Mouse (Mus musculus) heart, postnatal 14 days (tissue): ENCODE data around the gene Kdelr2. TPM values are rescaled to one million over a fixed set of nuclear protein-coding genes. Genes with fewer than 3 reads are reported as not detected.

ENCODE experiments used
- DNase-seq, 2 experiments: peaks; one replicate each; pipeline ENCODE4 v3.0.0; 2021 to 2022
- intact Hi-C: fragments of 180-260 bp; cut with DNase I; formaldehyde crosslinking; loops from one replicate; pipeline ENCODE4 v1.15.1; 2025
- long read RNA-seq, 2 experiments: library from polyadenylated mRNA; stranded (forward); transcript quantifications; one replicate each; pipeline ENCODE4 v2.0.0; 2021
- total RNA-seq, 2 experiments: library from RNA; stranded (reverse); gene quantifications; 2 replicates each; pipeline ENCODE4 v1.2.3; 2021

Kdelr2 gene
- total RNA-seq: 10 to 100 TPM; 61.5 to 62.7 TPM
- long read RNA-seq, experiment 1, transcript Kdelr2-201 (5 exons, 1,829 nt): major isoform, 49 of 49 reads
- long read RNA-seq, experiment 1, partial matches to known transcripts: 0 of 49 reads
- long read RNA-seq, experiment 1, other reads (novel, unspliced or antisense): 0 of 49 reads
- long read RNA-seq, experiment 2, transcript Kdelr2-201 (5 exons, 1,829 nt): major isoform, 37 of 37 reads
- long read RNA-seq, experiment 2, partial matches to known transcripts: 0 of 37 reads
- long read RNA-seq, experiment 2, other reads (novel, unspliced or antisense): 0 of 37 reads

- DNase-seq: peak; percentile 95
- intact Hi-C loops: loop anchor here (2.0 kb wide), 1 partner anchor 73 kb away; no protein-coding TSS in a partner anchor
Measured at GRCm38 (mm10) chr5:143403221-143404147, at the start of gene Kdelr2. Kdelr2 (plus strand) TSS chr5:143403838.

- intact Hi-C loops: no loop called here
Measured at GRCm38 (mm10) chr5:143356017-143356416, 47.6 kb upstream of the Kdelr2 start.

GRCm38 (mm10) chr5:143356686-143357388 is 46.8 kb upstream of the Kdelr2 start, which contains the start of gene Grid2ip:
Grid2ip (plus strand) TSS chr5:143357338.
- intact Hi-C loops: no loop called here

More at GRCm38 (mm10) chr5:143356017-143356416, 47.6 kb upstream of the Kdelr2 start:
- no peak for DNase-seq

GRCm38 (mm10) chr5:143357564-143357963 is 46.1 kb upstream of the Kdelr2 start:
- DNase-seq: no peak
- intact Hi-C loops: no loop called here

More at GRCm38 (mm10) chr5:143356686-143357388, 46.8 kb upstream of the Kdelr2 start, which contains the start of gene Grid2ip:
- DNase-seq: no peak

- no peak for DNase-seq
- intact Hi-C loops: no loop called here
Measured at GRCm38 (mm10) chr5:143359263-143359662, 44.4 kb upstream of the Kdelr2 start.

GRCm38 (mm10) chr5:143360000-143360399 is 43.6 kb upstream of the Kdelr2 start:
- no peak for DNase-seq
- intact Hi-C loops: no loop called here

GRCm38 (mm10) chr5:143361428-143361827 is 42.2 kb upstream of the Kdelr2 start:
- intact Hi-C loops: no loop called here

GRCm38 (mm10) chr5:143363678-143364615 is 39.7 kb upstream of the Kdelr2 start:
- intact Hi-C loops: no loop called here
- DNase-seq: peak in 1 of 2 experiments; percentile 27

More at GRCm38 (mm10) chr5:143361428-143361827, 42.2 kb upstream of the Kdelr2 start:
- no peak for DNase-seq

- intact Hi-C loops: no loop called here
- no peak for DNase-seq
Measured at GRCm38 (mm10) chr5:143367931-143368330, 35.7 kb upstream of the Kdelr2 start.

- DNase-seq: no peak
- intact Hi-C loops: no loop called here
Measured at GRCm38 (mm10) chr5:143369611-143370255, 33.9 kb upstream of the Kdelr2 start.

- no peak for DNase-seq
- intact Hi-C loops: no loop called here
Measured at GRCm38 (mm10) chr5:143370416-143371145, 33.1 kb upstream of the Kdelr2 start.

GRCm38 (mm10) chr5:143371146-143371510 is 32.5 kb upstream of the Kdelr2 start:
- intact Hi-C loops: no loop called here
- no peak for DNase-seq

- intact Hi-C loops: no loop called here
- no peak for DNase-seq
Measured at GRCm38 (mm10) chr5:143372818-143373217, 30.8 kb upstream of the Kdelr2 start.

GRCm38 (mm10) chr5:143375242-143375641 is 28.4 kb upstream of the Kdelr2 start:
- peak; percentile 72 to 80 for DNase-seq
- intact Hi-C loops: loop anchor here (5.0 kb wide), 1 partner anchor 47 kb away; no protein-coding TSS in a partner anchor

GRCm38 (mm10) chr5:143376156-143376555 is 27.5 kb upstream of the Kdelr2 start:
- intact Hi-C loops: loop anchor here (5.0 kb wide), 1 partner anchor 46 kb away; no protein-coding TSS in a partner anchor
- DNase-seq: no peak

- intact Hi-C loops: no loop called here
- DNase-seq: no peak
Measured at GRCm38 (mm10) chr5:143386797-143387621, 16.6 kb upstream of the Kdelr2 start.

- DNase-seq: no peak
- intact Hi-C loops: no loop called here
Measured at GRCm38 (mm10) chr5:143394184-143394583, 9.5 kb upstream of the Kdelr2 start.
